Mouse (Mus musculus): Measurements from ENCODE around the gene Iffo1. TPM values are rescaled to one million over a fixed set of nuclear protein-coding genes. Genes with fewer than 3 reads are reported as not detected.
"Not testable (repeated sequence)": the region's sequence is repeated elsewhere in the genome, so short reads cannot be mapped to it uniquely, and the experiment has no call there.

Gene Iffo1
- total RNA-seq, 2 experiments from 2014 or later: 51.9 to 57.4 TPM

GRCm38 (mm10) chr6:125156903-125157614 lies 12.0 kb downstream of the Iffo1 start:
- intact Hi-C loops (cut with DNase I): no loop called here
- DNase-seq (ENCODE audit: low spot score in 2 of 2): no peak

- intact Hi-C loops (cut with DNase I): no loop called here
- no peak for DNase-seq (ENCODE audit: low spot score in 2 of 2)
Measured at GRCm38 (mm10) chr6:125158944-125159492, 14.0 kb downstream of the Iffo1 start.

DNA sequence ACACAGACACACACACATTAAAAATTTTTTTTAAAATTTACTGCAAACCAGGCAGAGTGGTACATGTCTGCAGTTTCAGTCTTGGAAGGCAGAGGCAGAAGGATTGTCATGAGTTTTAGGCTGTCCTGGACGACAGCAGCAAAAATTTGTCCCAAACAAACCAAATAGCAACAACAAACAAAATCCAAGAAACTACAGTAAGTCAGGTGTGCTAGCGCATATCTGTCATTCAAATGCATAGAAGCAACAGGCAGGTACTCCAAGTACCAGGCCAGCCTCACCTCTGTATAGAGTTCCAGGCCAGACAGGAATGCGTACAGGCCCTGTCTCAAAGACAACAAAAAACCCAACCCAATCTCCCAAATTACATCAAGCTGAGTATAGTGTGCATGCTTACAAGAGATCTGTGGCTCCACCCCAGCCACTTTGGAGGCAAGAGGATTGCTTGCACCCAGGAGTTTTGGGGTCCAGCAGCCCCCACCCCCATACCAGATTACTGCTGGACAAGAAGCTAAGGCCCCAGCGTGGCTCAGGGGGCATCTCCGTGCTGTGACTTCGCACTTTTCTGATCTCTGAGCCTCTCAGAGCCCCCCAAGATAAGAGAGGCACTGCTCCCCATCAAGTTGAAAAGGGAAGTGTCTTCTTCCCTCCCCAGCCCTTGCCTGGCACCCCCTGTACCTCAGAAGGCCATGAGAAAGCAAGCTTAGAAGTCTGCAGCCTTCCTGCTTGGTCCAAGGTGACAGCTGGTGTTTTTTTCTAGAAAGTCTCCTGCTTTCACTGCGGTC lies 14.9 kb downstream of the Iffo1 start:
- DNase-seq (ENCODE audit: low spot score in 2 of 2): no peak
- intact Hi-C loops (cut with DNase I): no loop called here

DNA sequence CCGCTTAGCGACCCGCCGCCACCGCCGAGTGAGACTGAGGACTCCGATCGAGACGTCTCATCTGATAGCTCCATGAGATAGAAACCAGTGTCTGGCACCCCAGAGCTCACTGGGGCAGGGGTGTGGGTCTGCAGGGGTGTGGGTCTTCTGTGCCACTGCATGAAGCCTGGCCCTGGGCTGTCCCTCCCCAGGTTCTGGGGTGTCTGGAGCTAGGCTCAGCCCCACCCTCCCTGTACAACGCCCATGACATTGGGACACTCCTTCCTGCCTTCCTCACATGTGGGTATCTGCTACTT lies 15.5 kb downstream of the Iffo1 start:
- DNase-seq (ENCODE audit: low spot score in 2 of 2): no peak
- intact Hi-C loops (cut with DNase I): no loop called here

DNA sequence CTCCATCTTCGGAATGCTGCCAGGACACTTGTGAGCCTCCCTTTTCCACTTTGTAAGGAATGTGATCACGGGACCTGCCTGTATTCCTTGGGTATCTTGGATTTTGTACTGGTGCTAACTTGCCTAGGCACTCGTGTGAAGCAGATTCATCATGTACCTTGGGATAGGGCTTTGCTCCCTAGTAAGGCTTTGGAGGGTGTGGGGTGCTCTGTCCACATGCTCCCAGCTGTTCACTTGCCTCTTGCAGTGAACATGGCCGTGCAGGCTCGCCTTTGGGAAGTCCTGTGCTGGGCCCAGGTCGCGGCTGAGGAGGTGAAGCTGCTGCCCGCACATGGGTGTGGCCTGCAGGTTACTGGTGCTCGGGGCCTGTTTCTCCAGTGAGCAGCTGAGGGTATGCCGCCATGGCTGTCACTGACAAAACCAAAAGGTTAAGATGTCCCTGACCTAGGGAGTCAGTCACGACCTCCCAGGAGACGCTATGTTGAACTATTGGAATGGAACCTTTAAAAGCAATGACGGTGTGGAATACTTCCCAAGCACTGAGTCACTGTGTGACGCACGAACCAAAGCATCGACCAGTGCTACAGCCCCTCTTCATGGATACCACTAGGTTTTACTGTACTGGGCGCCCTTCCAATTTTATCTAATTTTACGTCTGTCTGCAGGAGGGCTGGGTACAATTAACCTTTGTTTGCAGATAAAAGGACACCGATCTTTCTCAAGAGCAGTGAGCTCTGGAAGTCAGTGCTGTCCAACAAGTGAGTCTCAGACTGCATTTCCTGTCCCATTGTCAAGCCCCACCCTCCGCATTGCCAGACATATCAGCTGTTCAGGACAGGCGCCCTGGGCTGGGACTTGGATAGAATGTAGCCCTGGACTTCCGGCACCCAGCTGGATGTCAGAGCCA lies 16.1 kb downstream of the Iffo1 start:
- intact Hi-C loops (cut with DNase I): no loop called here

DNA sequence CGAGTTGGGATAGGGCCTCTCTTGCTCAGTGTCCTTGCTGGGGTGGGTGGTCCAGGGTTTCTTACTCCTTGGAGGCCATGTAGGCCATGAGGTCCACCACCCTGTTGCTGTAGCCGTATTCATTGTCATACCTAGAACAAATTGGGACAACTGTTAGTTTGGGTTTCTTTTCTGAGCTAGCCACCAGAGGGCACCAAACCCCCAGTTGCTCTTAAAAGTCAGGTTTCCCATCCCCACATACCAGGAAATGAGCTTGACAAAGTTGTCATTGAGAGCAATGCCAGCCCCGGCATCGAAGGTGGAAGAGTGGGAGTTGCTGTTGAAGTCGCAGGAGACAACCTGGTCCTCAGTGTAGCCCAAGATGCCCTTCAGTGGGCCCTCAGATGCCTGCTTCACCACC lies 16.9 kb downstream of the Iffo1 start:
- intact Hi-C loops (cut with DNase I): not testable (repeated sequence)
- peak; percentile 77 to 85 for DNase-seq (ENCODE audit: low spot score in 2 of 2)

More for the DNA sequence above, 16.1 kb downstream of the Iffo1 start:
- DNase-seq (ENCODE audit: low spot score in 2 of 2): peak; percentile 68 to 82

GRCm38 (mm10) chr6:125162615-125163305 lies 17.7 kb downstream of the Iffo1 start:
- intact Hi-C loops (cut with DNase I); DNase-seq (ENCODE audit: low spot score in 2 of 2): not testable (repeated sequence)

- intact Hi-C loops (cut with DNase I): no loop called here
- DNase-seq (ENCODE audit: low spot score in 2 of 2): no peak
Measured at GRCm38 (mm10) chr6:125163801-125164657, 19.0 kb downstream of the Iffo1 start.

DNA sequence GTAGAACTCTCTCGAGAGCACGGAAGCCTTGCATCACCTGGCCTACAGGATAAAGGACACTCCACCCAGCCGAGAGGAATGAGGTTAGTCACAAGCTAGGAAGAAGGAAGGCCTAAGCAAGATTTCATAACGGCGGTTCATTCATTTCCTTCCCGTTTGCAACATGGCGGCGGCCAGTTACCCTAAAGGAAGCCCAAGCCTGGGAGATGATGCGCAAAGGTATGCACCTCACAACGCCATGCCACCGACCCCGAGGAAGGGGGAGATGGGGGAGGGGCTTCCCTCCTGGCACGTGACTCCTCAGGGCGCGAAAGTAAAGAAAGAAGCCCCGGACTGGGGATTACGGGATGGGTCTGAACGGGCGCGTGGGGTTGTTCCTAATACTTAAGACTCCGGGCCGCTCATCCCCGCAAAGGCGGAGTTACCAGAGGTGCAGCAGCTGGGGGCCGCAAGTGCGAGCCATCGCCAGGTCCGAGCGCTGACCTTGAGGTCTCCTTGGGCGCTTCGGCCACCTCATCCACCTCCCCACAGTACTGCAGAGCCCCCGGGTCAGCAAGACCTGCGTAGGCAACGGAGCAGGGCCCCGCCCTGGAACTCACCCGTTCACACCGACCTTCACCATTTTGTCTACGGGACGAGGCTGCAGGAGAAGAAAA lies 19.8 kb downstream of the Iffo1 start:
- DNase-seq (ENCODE audit: low spot score in 2 of 2): peak in 1 of 2 experiments; percentile 59
- intact Hi-C loops (cut with DNase I): no loop called here

DNA sequence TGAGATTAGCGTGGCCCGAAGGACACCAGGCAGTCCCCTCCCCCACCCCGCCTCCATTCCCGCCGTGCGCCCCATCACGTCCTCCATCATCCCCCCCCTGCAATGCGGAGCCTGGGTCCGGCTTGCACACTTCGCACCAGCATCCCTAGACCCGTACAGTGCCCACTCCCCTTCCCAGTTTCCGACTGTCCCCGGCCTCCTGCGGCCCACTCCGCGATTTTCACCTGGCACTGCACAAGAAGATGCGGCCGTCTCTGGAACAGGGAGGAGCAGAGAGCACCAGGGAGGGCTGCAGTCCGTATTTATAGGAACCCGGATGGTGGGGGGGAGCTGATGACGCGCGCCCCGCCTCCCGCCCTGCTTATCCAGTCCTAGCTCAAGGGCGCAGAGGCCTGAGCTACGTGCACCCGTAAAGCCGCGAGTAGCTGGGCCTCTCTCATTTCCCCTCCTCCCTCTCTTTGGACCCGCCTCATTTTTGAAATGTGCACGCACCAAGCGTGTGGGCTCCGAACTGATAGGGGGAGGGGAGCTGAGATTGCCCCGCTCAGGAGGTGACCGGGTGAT lies 20.4 kb downstream of the Iffo1 start:
- peak; percentile 97 to 99 for DNase-seq (ENCODE audit: low spot score in 2 of 2)
- intact Hi-C loops (cut with DNase I): no loop called here

DNA sequence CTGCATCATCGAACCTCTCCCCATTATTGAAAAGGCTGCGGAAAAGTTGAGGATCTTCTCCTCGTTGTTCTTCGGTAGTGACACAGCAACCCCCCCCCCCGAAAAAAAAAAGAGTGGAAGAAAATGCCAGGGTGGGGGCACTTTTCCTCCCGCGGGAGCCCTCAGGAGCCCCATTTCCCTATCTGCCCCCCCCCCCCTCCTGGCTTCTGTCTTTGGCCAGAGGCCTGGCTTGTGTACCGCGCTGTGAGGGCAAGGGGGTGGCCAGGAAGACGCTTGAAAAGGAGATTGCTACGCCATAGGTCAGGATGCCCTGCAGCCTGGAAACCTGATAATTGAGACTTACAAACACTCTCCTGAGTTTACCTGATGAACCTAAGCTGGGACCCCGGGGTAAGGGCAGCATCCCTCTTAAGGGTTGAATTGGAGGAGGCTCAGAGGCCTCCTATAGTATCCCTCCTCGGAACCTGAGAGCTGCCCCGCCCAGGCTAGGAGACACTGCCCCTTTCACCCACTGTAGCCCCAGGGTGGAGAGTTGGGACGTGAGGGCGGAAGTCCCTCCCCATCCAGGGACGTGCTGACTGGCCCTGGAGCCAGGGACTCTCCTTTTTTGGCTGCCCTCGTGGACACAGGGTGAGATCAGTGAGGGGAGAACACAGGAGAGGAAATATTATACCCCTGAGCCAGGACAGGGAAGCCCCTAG lies 21.2 kb downstream of the Iffo1 start, which contains the start of gene Gapdh:
Gene Gapdh (minus strand): TSS at position 417 of the 701 bp plus-strand sequence.
- intact Hi-C loops (cut with DNase I): no loop called here
- DNase-seq (ENCODE audit: low spot score in 2 of 2): no peak

DNA sequence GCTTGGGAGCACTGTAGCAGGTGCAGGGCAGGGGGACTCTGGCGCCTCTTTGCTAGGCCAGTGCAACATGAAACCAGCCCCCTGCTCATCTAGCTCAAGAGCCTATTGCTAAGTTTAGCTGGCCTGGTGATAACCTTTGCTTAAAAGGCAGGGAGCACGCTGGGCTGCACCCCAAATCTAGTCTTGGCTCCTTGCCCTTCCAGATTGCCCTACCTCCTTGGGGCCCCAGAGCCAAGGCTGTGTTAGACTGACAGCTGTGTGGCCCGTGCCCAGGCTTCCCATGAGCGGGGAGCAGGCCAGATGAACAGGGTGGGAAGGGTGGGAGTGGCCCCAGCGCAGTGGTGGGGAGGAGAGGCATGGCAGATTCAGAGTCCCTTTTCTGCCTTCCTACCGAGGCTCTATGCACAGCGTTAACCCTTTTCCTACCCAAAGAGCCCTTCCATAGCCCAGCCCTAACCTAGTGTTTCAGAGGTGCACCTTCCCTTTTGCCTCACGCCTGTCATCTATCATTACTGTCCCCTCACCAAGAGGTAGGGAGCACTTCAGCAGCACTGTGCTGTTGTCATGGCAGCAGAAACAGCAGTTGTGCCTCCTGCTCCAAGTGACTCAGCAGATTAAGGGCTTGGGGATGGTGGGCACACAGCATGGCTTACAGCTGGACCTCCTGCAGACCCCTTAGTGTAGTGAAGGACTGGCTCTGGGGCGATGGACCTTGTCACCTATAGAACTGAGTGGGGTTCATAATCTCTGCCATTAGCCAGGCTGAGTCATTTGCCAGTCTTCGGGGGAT lies 22.0 kb downstream of the Iffo1 start:
- intact Hi-C loops (cut with DNase I): no loop called here
- peak in 1 of 2 experiments; percentile 71 for DNase-seq (ENCODE audit: low spot score in 2 of 2)

DNA sequence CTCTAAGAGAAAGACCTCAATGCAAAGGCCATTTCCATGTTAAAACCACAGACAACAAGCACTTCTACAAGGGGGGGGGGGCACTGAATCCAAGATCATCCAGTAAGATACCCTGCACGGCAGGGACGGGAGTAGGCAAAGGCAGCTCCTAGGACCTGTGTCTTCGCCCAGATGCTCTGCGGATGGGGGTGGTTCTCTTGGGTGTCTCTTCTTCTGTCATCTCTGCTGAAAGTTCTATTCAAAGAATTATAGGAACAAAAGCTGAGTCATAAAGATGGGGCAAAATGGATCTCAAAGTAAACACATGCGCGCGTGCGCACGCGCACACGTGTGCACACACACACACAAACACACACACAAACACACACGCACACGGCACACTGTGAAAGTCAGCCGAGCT lies 23.0 kb downstream of the Iffo1 start:
- intact Hi-C loops (cut with DNase I): no loop called here
- DNase-seq (ENCODE audit: low spot score in 2 of 2): no peak

GRCm38 (mm10) chr6:125170194-125170593 lies 25.2 kb downstream of the Iffo1 start:
- intact Hi-C loops (cut with DNase I): no loop called here
- DNase-seq (ENCODE audit: low spot score in 2 of 2): no peak

DNA sequence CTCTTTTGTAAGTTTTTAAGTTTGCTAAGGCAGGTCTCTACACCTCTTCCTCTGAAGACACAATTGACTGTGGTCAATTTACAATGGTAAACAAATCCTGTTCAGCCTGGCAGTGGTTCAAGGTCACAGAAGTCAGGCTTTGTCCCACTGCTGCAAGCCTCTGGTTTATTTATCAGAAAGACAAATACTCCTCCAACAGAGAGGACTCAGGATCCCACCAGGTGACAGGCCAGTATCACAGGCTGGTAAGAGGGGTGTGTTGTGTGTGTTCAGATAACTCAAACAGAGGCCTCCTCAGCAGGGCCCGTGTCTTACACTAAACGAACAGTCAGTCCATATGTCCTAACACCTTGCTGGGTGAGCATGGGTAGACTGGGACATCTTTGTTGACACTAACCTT lies 27.4 kb downstream of the Iffo1 start:
- DNase-seq (ENCODE audit: low spot score in 2 of 2): no peak
- intact Hi-C loops (cut with DNase I): no loop called here

DNA sequence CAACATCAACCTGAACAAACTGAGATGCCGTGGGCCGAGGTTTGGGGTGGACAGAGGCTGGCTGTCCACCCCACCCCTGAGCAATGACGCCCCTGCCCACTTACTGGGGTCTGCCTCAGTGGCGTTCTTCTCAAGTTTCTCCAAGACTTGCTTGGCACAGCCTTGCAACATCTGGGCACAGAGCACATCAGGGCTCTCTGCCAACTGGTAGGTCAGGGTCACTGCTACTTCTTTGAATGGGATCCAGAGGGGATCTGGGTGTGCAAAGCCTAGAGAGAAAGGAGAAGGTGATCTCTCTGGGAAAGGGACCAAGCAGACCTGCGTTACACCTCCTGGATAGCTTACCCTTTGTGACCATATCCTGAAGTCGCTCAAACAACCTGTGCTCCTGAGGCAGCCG lies 28.2 kb downstream of the Iffo1 start:
- intact Hi-C loops (cut with DNase I): no loop called here
- DNase-seq (ENCODE audit: low spot score in 2 of 2): no peak
